Mouse (Mus musculus): ENCODE results near the gene Gpsm3.
"Not testable (repeated sequence)": the region's sequence is repeated elsewhere in the genome, so short reads cannot be mapped to it uniquely, and the experiment has no call there.

Gene Gpsm3

DNA sequence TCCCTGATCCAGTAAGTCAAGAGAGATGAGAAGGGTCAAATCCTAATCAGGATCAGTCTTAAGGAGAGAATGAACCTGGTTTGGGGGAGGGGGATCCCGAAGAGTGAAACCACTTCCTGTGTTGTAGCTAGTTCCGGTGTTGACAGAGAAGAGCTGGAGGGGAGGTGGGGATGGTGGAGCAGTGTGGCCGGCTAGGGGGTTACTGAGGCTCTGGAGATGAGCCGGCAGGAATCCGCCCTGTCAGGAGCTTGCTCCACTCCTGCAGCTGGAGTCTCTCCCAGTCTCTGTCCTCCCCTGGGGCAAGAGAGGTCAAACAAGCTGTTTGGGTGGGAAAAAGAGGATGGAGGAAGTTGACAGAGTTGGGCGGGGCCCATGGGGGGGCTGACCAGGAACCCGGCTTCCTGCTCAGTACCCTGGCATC is at the start of gene Gpsm3:
Gene Gpsm3, plus strand, starts transcription at position 126 of the 421 bp plus-strand sequence.
- DNase-seq (ENCODE audit: low read depth, low spot score) = peak; percentile 69

DNA sequence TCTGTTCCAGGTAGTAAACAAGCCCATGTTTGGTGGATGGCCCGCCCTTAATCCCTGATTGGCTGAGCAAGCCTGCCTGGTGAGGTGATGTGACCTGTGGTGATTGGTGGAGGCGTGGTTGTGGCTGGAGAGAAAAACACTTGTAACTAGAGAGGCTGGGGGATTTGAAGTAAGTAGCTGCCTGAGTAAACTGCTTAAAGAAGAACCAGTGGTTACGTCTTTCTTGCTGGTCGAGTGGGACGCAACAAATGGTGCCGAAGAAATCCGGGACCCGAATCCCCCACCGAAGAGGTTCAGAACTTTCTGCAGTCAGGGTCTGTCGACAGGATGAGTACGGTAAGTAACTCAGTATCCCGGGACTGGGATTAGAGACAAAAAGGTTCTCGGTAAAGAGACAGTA is 46.0 kb upstream of the Gpsm3 start:
- DNase-seq (ENCODE audit: low read depth, low spot score) = not testable (repeated sequence)

DNA sequence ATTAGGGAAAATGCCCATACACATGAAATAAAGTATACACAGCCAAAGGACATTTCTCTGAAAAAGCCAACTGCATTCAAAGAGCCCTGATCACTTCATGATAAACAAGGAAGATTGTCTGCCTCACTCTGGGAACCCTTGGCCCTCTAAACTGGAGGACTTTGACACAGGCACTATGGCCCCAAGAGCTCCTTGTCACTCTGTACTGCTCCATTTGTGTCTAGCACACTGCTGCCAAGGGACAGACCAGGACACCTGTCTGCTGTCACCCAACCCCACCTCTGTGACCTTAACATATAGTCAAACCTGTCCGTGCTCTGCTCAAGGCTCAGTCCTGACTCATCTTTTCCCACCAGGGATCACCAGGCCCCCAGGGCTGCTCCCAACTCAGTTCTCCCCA is 42.8 kb upstream of the Gpsm3 start:
- no peak for DNase-seq (ENCODE audit: low read depth, low spot score)

DNA sequence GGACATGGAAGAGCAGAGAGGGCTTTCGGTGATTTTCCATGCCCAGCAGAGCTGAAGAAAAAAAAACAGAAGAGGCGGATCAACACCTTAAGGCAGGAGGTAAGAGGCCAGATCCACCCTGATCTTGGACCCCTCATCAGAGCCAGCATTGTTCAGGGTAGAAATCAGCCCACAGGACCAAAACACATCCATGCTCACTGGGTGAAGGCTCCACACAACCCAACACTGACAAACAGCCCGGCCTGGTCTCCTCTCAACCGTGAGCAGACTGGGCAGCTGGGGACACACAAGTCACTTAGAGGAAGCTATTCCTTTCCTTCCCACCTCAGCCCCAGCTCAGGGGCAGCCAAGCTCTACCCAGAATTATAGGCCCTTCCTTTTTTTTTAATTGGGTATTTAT is 42.0 kb upstream of the Gpsm3 start:
- no peak for DNase-seq (ENCODE audit: low read depth, low spot score)

DNA sequence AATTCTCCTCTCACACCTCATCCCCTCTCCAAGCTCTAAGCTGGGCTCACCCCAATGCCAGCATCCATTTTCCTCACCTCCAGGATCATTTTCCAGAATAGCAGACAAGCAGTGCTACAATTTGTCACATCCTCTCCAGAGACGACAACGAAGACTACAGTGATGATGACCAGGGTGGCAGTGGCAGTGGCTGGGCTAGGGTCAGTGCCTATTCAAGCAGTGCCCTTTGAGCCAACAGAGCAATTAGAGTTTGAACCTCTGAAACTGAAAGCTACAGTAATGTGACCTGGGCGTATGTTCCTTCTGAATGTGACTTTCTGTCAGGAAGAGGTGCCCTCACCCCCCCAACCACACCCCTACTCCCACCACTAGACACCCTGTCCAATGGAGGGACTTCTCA is 40.5 kb upstream of the Gpsm3 start:
- no peak for DNase-seq (ENCODE audit: low read depth, low spot score)

DNA sequence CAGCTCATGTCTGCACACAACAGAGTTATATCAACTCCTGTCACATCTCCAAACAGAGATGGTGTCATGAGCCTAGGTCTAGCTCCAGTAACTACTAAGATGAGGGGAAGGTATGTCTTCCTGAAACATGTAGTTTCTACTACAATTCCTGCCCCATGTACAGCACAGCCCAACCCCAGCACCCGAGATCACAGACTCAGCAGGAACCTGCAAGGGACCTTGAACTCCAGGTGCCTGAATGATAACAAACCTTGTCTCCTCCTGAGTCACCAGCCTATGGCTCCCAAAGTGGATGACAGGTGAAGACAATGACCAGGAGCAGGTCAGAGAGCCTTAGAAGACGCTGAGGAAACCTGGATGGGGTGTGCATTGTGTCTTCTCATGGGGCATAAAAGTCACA is 39.8 kb upstream of the Gpsm3 start:
- DNase-seq (ENCODE audit: low read depth, low spot score) = no peak

DNA sequence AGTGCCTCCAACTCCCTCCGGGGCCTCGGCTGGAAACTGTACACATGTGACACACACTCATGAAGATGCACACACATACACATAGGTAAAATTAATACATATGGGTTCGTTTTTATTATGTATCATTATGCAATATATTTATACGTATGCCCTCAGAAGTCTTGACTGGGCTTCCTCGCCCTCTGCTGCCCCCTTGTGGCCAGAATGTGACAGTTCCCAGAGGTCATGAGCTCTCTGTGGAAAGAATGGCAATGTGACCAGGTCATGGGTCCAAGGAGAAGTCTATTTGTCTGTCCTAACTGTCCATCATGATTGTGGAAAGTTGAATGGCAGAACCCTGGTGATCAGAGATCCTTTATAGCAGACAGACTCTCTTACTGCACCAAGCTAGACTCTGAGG is 34.1 kb upstream of the Gpsm3 start:
- DNase-seq (ENCODE audit: low read depth, low spot score) = peak; percentile 62

DNA sequence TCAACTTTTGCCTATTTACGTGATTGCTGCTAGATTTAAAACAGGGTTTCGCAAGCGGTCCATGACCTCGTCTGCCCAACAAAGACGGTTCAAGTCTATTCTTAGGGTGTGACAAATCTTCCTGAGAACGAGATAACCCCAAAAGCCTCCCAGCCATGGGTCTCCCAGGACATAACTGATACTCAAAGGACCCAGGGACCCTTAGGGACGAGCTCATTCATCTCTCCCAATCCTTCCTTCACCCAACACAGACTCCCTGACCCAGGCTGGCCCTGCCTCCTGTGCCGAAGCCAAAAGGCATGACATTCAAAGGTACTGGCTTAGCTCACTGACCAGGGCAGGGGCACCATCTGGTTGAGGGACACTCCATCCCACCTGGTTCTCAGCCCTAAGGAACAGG is 33.2 kb upstream of the Gpsm3 start:
- no peak for DNase-seq (ENCODE audit: low read depth, low spot score)

DNA sequence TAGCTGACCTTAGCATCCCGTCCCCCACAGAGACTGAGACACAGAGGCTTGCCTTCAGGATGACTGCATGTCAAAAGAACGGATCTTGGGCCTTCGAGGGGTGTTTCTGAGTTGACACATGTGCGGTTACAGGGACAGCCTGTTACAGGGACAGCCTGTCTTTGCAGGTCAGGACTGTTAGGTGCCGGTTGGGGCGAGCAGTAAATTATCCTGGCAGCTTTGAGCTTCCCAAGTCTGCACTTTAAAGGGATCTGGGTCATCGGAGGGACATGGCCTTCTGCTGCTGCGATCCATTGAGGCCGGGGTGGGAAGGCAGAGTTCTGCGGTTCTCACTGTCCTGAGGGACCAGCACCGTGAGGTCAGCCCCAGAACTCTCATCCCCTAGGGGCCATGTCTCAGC is 32.2 kb upstream of the Gpsm3 start:
- DNase-seq (ENCODE audit: low read depth, low spot score) = no peak

DNA sequence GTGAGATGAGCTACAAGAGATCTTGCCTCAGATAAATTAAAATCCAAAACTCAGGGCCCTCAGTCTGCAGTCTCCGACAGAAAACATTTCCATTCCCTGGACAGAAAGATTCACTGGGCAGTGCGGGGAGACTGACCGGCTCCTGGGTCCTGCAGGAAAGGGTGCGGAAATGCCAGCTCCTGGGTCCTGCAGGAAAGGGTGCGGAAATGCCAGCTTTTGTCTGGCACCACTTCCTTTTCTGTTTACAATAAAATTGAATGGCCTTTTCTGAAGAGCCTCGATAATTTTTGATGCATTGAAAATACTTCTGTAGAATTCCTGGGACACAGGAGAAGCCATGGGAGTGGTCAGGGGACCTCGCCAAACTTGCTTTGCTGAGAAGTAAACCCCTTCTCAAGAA is 30.5 kb upstream of the Gpsm3 start:
- DNase-seq (ENCODE audit: low read depth, low spot score) = no peak

DNA sequence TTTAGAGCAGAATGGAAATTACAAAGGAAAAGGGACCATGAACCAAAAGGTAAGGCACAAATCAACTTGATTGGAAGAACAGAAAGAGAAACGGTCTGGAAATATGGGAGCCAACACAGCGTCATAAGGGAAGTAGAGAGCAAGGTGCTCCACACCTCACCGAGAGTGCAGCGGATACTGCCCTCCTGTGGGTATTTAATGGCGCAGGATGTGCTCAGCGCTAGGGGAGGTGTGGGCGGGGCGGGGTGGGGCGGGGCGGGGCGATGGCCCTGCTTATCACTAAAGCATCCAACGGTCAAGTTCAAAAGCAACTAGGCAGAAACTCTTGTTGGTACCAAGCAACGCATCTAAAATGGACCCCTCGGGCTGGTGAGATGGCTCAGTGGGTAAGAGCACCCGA is 29.7 kb upstream of the Gpsm3 start:
- no peak for DNase-seq (ENCODE audit: low read depth, low spot score)

DNA sequence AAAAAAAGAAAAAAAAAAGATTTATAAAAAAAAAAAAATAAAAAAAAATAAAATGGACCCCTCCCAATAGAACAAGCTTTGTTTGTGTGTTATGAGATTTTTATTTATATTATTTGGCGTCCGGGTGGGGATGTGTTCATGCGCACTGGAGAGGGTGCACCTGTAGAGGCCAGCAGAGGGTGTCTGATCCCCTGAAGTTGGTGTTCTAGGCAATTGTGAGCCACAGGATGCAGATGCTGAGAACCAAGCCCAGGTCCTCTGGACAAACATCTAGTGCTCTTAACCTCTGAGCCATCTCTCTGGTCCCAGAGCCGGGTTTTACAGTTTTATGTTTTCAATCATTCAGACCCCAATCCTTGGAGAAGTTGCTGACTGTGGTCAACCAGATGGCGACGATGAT is 29.2 kb upstream of the Gpsm3 start:
- DNase-seq (ENCODE audit: low read depth, low spot score) = no peak

DNA sequence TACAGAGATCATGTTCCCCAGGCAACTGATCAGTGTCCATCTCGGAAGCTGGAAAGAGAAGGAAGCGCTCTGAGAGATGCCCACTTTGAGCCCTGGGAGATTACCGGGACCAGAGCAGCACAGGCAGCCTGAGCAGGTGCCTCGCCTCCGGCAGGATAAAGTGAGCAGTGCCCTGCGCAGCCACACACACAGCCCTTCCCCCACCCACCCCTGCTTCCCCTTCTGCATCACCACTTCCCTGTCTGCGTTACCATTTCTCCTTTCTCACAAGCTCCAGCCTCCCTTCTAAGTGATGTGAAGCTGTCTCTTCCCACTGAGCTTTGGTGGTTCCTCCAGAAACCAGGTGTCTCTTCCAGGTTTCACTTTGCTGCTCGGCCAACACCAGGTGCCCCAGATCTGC is 28.4 kb upstream of the Gpsm3 start:
- no peak for DNase-seq (ENCODE audit: low read depth, low spot score)

DNA sequence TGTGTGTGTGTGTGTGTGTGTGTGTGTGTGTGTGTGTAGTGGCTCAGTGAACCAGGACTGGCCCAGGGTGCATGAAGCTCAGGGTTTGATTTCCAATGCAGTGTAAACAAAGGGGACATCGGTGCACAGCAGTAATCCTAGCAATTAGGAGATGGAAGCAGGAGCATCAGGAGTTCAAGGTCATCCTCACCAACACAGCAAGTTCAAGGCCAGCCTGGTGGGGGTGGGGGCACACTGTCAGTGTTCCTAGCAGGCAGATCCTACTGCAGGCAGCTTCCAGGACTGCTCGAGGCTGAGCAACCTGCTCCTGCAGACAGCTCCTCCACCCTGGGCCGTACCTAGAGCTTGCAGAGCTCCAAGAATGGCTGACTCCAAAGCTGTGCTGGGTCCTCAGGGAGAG is 27.0 kb upstream of the Gpsm3 start:
- DNase-seq (ENCODE audit: low read depth, low spot score) = no peak

DNA sequence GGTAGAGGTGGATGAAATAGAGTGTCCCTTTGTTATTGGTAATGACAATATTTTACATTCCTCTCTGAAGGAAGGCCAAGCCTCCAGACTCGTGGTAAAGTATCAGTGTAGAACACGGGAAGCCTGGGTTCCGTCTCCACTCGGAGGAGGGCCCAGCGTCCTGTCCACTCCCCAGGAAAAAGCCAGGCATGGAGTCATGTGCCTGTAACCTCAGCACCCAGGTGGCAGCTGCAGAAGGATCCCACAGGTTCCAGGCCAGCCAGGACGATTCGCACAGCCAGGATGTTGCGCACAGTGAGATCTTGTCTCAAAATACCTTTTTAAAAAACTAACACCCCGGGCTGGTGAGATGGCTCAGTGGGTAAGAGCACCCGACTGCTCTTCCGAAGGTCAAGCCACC is 26.3 kb upstream of the Gpsm3 start:
- DNase-seq (ENCODE audit: low read depth, low spot score) = no peak

DNA sequence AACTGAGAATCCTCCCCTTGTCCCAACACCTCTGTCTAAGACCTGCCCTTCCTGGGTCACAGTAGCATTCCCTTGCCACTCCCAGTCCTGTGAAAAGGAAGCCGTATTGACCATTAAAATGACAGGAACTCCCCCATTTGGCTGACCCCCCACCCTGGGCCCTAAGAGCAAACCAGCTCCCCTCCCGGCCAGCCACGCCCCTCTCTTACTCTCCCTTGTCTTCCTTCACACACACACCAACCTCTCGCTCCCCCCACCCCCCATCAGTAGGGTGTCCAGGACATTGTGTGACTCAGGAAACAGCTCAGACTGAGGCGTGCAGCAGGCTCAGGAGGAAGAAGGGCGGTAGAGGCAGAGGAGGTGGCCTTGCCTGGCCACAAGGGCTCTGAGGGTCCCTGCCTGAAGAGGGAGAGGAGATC is 25.6 kb upstream of the Gpsm3 start, which contains the start of gene Notch4:
Gene Notch4, plus strand, starts transcription at position 266 of the 419 bp plus-strand sequence.
- no peak for DNase-seq (ENCODE audit: low read depth, low spot score)

DNA sequence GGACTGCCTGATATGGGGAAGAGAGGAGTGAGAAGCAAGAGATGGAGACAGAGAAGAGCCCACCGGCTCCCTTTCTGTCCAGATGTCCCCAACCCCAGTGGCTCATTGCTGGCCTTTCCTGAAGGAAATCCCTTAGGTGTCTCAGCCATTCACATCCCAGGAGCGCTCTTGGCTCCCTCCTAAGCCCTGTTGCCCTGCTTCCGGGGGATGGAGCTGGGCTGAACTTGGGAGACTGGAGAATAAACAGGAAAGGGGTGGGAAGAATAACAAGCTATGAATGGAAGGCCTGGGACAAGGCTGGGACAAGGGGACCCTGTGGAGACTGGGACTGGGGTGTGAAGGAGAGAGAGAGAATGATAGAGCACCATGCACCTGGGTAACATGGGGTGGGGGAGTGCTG is 24.8 kb upstream of the Gpsm3 start:
- DNase-seq (ENCODE audit: low read depth, low spot score) = no peak

DNA sequence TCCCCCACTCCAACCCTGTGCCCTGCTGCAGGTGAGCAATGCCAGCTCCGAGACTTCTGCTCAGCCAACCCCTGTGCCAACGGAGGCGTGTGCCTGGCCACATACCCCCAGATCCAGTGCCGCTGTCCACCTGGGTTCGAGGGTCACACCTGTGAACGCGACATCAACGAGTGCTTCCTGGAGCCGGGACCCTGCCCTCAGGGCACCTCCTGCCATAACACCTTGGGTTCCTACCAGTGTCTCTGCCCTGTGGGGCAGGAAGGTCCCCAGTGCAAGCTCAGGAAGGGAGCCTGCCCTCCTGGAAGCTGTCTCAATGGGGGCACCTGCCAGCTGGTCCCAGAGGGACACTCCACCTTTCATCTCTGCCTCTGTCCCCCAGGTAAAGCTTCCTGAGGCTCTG is 22.3 kb upstream of the Gpsm3 start:
- no peak for DNase-seq (ENCODE audit: low read depth, low spot score)

DNA sequence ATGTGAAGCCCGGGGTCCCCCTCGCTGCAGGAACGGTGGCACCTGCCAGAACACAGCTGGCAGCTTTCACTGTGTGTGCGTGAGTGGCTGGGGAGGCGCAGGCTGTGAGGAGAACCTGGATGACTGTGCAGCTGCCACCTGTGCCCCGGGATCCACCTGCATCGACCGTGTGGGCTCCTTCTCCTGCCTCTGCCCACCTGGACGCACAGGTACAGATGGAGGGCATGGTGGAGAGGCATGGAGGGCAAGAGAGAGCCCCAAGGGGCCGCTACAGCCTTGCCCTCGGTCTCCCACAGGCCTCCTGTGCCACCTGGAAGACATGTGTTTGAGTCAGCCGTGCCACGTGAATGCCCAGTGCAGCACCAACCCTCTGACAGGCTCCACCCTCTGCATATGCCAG is 21.2 kb upstream of the Gpsm3 start:
- DNase-seq (ENCODE audit: low read depth, low spot score) = no peak

DNA sequence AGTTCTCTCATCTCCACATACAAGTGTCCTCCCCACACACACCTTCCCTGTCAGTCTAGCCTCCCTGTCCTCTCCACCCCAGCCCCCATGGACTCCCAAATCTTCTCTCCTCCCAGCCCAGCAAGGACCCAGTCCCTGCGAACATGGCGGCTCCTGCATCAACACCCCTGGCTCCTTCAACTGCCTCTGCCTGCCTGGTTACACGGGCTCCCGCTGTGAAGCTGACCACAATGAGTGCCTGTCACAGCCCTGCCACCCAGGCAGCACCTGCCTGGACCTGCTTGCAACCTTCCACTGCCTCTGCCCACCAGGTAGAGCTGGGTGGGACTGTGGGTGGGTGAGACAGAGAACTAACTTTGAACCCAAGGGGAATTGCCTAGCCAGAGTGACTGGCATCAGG is 19.7 kb upstream of the Gpsm3 start:
- DNase-seq (ENCODE audit: low read depth, low spot score) = no peak

DNA sequence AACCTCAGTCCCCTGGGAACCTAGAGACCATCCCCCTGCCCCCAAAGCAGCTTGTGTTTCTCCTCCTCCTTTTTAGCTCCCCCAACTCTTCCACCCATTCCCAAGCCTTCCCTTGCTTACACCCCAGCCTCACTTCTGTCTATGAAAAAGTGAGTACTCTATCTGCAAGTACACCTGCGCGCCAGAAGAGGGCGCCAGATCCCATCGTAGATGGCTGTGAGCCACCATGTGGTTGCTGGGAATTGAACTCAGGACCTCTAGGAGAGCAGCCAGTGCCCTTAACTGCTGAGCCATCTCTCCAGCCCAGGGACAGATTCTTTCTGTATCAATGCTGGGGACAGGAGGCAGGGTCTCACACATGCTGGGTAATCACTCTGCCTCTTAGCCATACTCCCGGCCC is 17.7 kb upstream of the Gpsm3 start:
- no peak for DNase-seq (ENCODE audit: low read depth, low spot score)

DNA sequence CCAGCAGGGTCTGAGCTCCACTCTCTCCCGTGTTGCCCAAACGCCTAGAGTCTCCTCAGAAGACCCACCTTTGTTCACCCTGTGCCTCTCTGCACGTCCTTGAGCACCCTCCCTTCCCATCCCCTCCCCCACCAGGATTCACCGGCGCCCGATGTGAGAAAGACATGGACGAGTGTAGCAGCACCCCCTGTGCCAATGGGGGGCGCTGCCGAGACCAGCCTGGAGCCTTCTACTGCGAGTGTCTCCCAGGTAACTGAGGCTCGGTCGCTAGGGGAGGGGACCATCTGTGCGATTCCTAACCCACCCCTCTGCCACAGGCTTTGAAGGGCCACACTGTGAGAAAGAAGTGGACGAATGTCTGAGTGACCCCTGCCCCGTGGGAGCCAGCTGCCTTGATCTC is 17.2 kb upstream of the Gpsm3 start:
- no peak for DNase-seq (ENCODE audit: low read depth, low spot score)

DNA sequence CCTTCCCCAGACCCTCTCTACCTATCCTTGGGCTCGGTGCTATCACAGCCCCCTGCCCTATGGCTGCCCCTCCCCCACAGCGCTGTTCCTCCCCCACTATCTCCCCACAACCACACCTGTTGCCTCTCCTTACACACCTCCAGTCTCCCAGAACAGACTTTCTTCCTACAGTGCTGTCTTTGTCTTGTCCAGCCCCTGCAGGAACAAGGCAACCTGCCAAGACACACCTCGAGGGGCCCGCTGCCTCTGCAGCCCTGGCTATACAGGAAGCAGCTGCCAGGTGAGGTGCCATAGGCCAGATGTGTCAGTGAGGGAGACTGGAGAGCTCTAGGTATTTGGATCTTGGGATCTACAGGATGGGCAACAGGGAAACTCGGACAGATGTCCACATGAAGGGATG is 13.0 kb upstream of the Gpsm3 start:
- no peak for DNase-seq (ENCODE audit: low read depth, low spot score)

DNA sequence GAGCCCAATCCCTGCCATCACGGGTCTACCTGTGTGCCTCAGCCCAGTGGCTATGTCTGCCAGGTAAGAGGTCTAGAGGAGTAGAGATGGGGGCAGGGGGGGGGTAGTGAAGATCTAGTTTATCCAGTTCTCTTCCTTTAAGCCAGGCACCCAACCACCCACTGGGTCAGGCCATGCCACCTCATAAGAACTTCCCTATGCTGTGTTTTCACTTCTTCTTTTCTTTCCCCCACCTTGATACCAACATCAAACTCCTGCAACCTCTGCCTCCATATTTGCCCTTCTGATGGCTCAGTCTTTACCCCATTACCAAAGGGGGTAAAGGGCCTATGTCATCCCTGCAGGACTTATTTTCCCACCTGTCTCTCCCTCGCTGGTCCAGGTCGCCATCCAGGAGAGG is 11.5 kb upstream of the Gpsm3 start:
- DNase-seq (ENCODE audit: low read depth, low spot score) = no peak

DNA sequence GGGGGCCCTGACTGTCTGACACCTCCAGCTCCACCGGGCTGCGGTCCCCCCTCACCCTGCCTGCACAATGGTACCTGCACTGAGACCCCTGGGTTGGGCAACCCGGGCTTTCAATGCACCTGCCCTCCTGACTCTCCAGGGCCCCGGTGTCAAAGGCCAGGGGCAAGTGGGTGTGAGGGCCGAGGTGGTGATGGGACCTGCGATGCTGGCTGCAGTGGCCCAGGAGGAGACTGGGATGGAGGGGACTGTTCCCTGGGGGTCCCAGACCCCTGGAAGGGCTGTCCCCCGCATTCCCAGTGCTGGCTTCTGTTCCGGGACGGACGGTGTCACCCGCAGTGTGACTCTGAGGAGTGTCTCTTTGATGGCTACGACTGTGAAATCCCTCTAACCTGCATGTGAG is 7.1 kb upstream of the Gpsm3 start:
- DNase-seq (ENCODE audit: low read depth, low spot score) = no peak
